Mouse (Mus musculus): ENCODE measurements around the gene Gm20877. TPM values are rescaled to one million over a fixed set of nuclear protein-coding genes. Genes with fewer than 3 reads are reported as not detected.
"Not testable (repeated sequence)": the region's sequence is repeated elsewhere in the genome, so short reads cannot be mapped to it uniquely, and the experiment has no call there.

Gm20877 gene
- total RNA-seq (2021), result not detected
- long read RNA-seq, experiment 1, result 0 reads
- long read RNA-seq, experiment 2, result 0 reads

DNA sequence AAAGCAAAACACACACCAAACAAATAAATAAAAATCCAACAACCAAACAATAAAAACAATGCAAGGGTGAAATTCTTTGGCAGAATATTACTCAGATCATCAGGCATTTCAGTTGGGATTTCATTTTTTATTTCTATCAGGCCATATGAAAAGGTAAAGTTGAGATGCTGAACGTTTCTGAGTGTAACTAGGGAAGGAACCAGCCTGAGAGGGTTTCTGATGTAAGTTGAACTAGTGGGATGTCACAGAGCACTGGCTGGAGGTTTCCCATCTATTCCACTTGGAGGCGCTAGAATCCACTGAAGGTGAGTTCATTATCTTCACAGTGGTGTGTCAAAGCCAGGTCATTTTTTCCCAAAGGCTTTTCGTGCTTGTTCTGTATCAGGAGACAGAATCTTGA, at the start of gene Gm20877:
Gm20877 (plus strand) TSS at position 301 of the 400 bp plus-strand sequence.
- DNase-seq (ENCODE audit: extremely low spot score in 1 of 2, low spot score in 2 of 2); H3K27ac ChIP-seq; H3K4me3 ChIP-seq; intact Hi-C loops (cut with DNase I): not testable (repeated sequence)
